Mouse (Mus musculus): Measurements from ENCODE around the gene Bpifa5. TPM values are rescaled to one million over a fixed set of nuclear protein-coding genes. Genes with fewer than 3 reads are reported as not detected.

Bpifa5 gene
- total and polyA plus RNA-seq, 3 experiments, result not detected

DNA sequence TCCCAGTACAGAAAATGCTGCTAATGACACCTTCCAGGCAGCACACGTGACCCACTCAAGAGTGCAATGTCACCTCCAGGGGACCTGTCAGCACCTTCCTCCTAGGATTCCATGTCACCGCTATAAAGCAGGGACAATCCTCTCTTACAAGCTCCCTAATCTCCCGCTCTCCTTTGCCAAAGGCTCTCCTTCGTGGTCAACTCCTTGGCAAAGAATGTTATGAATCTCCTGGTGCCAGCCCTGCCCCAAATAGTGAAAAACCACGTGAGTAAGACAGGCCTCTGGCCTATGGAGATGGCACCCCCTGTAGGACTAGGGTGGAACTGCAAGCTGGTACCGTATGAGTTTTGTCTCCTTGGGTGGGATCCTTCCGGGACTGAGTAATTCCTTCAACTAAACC is 44.5 kb downstream of the Bpifa5 start:
- peak; percentile 59 for DNase-seq

DNA sequence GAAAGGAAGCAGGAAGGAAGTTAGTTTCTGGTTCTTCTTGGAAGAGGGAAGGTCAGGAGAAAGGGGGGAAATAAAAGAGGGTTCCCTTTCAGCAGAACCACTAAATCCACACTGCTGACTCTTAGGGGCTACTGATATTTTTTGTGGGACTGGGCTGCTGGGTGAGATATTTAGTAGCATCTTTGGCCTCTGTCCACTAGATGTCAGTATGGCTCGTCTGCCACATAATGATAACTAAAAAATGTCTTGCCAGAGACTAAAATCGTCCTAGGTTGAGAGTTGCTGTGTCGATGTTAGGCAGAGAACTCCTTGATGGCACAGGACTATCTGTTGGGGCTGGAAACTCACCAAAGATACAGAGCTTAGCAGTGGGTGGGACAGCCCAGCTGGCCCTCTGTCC is 46.7 kb downstream of the Bpifa5 start:
- no peak for DNase-seq

DNA sequence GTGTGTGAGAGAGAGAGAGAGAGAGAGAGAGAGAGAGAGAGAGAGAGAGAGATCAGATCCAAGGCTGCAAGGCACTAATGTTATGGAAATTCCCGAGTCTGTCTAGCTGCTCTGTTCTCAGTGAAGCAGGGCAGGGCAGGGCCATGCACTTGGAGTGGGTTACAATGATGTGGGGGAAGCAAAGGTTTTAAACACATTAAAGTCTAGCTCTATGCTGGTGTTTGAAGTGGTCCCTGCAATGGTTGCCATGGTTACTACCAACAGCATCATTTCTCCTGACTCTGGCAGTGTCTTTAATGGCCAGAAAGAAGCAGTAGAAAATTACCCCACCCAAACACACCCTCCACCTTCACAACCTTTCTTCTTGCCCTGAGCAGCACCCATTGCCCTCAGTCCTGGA is 48.7 kb downstream of the Bpifa5 start:
- no peak for DNase-seq

DNA sequence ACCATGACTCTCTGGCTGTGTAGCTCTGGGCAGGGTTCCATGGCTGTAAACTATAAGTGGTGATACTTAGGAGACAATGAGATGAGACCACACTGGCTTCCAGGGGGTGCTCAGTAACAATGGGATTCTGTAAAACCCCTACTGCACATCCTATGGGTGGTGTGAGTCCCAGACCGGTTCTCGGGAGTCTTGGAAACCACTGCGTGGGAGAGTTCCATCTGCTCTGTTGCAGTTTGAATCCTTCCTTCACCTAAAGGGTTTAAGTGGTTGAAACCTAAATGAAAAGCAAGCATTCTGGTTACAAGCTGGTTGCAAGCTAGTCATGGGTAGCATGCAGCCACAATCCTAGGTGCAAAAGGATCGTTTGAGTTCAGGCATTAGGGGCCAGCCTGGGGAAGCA is 49.5 kb downstream of the Bpifa5 start:
- no peak for DNase-seq

DNA sequence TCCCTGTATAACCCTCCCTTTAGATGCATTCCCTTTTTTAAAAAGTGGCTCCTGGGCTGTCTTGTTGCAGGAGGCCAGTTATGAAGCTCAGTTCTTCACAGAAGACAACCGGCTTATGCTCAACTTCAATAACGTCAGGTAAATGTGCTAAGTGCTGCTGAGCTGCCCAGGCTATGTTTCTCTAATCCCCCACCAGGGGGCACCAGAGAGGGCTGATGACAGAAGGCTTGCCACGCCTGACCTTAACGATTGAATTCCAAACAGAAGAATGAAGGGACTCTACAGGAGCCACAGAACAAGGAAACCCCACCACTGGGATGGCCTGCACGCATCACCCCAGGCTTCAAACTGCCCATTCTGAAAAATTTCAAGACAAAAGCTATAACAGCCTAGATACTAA is 52.8 kb downstream of the Bpifa5 start:
- DNase-seq, result peak; percentile 80

Other genes starting within 250 kb of the Bpifa5 start
- gene Bpifb3, start 244.4 kb upstream of the Bpifa5 start, total RNA-seq (2021), result not detected
- not detected in 2 replicates for gene Bpifb3, start 244.4 kb upstream of the Bpifa5 start, polyA plus RNA-seq (2012; rRNA removed)
- not detected for gene Bpifb4, start 224.4 kb upstream of the Bpifa5 start, total RNA-seq (2021)
- 0.07 TPM in 1 of 2 replicates, not detected in the other for gene Bpifb4, start 224.4 kb upstream of the Bpifa5 start, polyA plus RNA-seq (2012; rRNA removed)
- not detected for gene Bpifa6, start 187.7 kb upstream of the Bpifa5 start, total RNA-seq (2021)
- gene Bpifa6, start 187.7 kb upstream of the Bpifa5 start, polyA plus RNA-seq (2012; rRNA removed), result not detected in 2 replicates
- under 1 TPM; 0.49 to 0.55 TPM for gene Bpifa2, start 154.3 kb upstream of the Bpifa5 start, total RNA-seq (2021)
- gene Bpifa2, start 154.3 kb upstream of the Bpifa5 start, polyA plus RNA-seq (2012; rRNA removed), result not detected in 2 replicates
- not detected for gene Bpifa3, start 32.3 kb upstream of the Bpifa5 start, total RNA-seq (2021)
- not detected in 2 replicates for gene Bpifa3, start 32.3 kb upstream of the Bpifa5 start, polyA plus RNA-seq (2012; rRNA removed)
- gene Bpifa1, start 19.7 kb upstream of the Bpifa5 start, total RNA-seq (2021), result not detected
- gene Bpifa1, start 19.7 kb upstream of the Bpifa5 start, polyA plus RNA-seq (2012; rRNA removed), result not detected in 2 replicates
- under 1 TPM; 0.17 to 0.23 TPM for gene Bpifb1, start 28.2 kb downstream of the Bpifa5 start, total RNA-seq (2021)
- 0.06 and 0.27 TPM in 2 replicates for gene Bpifb1, start 28.2 kb downstream of the Bpifa5 start, polyA plus RNA-seq (2012; rRNA removed)
- under 1 TPM in 1 of 2 experiments, not detected in 1; 0.17 TPM for gene Bpifb5, start 61.1 kb downstream of the Bpifa5 start, total RNA-seq (2021)
- gene Bpifb5, start 61.1 kb downstream of the Bpifa5 start, polyA plus RNA-seq (2012; rRNA removed), result 0.40 and 0.54 TPM in 2 replicates
- gene Bpifb9a, start 95.2 kb downstream of the Bpifa5 start, total RNA-seq (2021), result not detected
- gene Bpifb9a, start 95.2 kb downstream of the Bpifa5 start, polyA plus RNA-seq (2012; rRNA removed), result not detected in 2 replicates
- not detected for gene Bpifb9b, start 144.6 kb downstream of the Bpifa5 start, total RNA-seq (2021)
- gene Bpifb9b, start 144.6 kb downstream of the Bpifa5 start, polyA plus RNA-seq (2012; rRNA removed), result not detected in 2 replicates
- gene Cdk5rap1, start 210.4 kb downstream of the Bpifa5 start, total RNA-seq (2021), result 10 to 100 TPM in 1 of 2 experiments, 1 to 10 TPM in 1; 9.7 to 14.4 TPM
- 5.9 and 7.1 TPM in 2 replicates for gene Cdk5rap1, start 210.4 kb downstream of the Bpifa5 start, polyA plus RNA-seq (2012; rRNA removed)
- gene Snta1, start 245.5 kb downstream of the Bpifa5 start, total RNA-seq (2021), result 10 to 100 TPM; 19.9 to 29.6 TPM
- 53.6 and 57.1 TPM in 2 replicates for gene Snta1, start 245.5 kb downstream of the Bpifa5 start, polyA plus RNA-seq (2012; rRNA removed)